Mouse (Mus musculus) WW6 (cell line): ENCODE measurements around the gene Nectin3.
"Not testable (repeated sequence)": the region's sequence is repeated elsewhere in the genome, so short reads cannot be mapped to it uniquely, and the experiment has no call there.

Source experiments
- DNase-seq: peaks from one replicate; pipeline ENCODE4 v3.0.0-alpha.2; 2013; ENCODE audit warnings: low read depth, low spot score

Nectin3 gene

GRCm38 (mm10) chr16:46416177-46416576 lies 82.1 kb downstream of the Nectin3 start:
- no peak for DNase-seq

- DNase-seq, result no peak
Measured at GRCm38 (mm10) chr16:46410739-46411057, 87.6 kb downstream of the Nectin3 start.

GRCm38 (mm10) chr16:46410053-46410738 lies 88.1 kb downstream of the Nectin3 start:
- DNase-seq, result no peak

- DNase-seq, result no peak
Measured at GRCm38 (mm10) chr16:46407997-46408396, 90.3 kb downstream of the Nectin3 start.

- no peak for DNase-seq
Measured at GRCm38 (mm10) chr16:46406844-46407639, 91.3 kb downstream of the Nectin3 start.

- DNase-seq, result no peak
Measured at GRCm38 (mm10) chr16:46397945-46398344, 100.4 kb downstream of the Nectin3 start.

- no peak for DNase-seq
Measured at GRCm38 (mm10) chr16:46389415-46390033, 108.8 kb downstream of the Nectin3 start.

- DNase-seq, result no peak
Measured at GRCm38 (mm10) chr16:46388527-46389414, 109.6 kb downstream of the Nectin3 start.

GRCm38 (mm10) chr16:46384279-46384678 lies 114.0 kb downstream of the Nectin3 start:
- DNase-seq, result no peak

- no peak for DNase-seq
Measured at GRCm38 (mm10) chr16:46383344-46383743, 115.0 kb downstream of the Nectin3 start.

- no peak for DNase-seq
Measured at GRCm38 (mm10) chr16:46376575-46376974, 121.8 kb downstream of the Nectin3 start.

- DNase-seq, result no peak
Measured at GRCm38 (mm10) chr16:46362022-46362421, 136.3 kb downstream of the Nectin3 start.

- DNase-seq, result not testable (repeated sequence)
Measured at GRCm38 (mm10) chr16:46357658-46358057, 140.7 kb downstream of the Nectin3 start.

GRCm38 (mm10) chr16:46356663-46357062 lies 141.7 kb downstream of the Nectin3 start:
- DNase-seq, result no peak
